Mouse (Mus musculus) gastrocnemius, postnatal 36 days (tissue): ENCODE measurements around the gene Itm2b. TPM values are rescaled to one million over a fixed set of nuclear protein-coding genes. Genes with fewer than 3 reads are reported as not detected.

ENCODE experiments used
- DNase-seq, 2 experiments: peaks; one replicate each; pipeline ENCODE4 v3.0.0; 2022
- intact Hi-C: fragments of 180-260 bp; cut with DNase I; formaldehyde crosslinking; loops from one replicate; pipeline ENCODE4 v1.15.1; 2025
- total RNA-seq, 2 experiments: library from RNA; stranded (reverse); gene quantifications; 2 replicates each; pipeline ENCODE4 v1.2.3; 2021

Gene Itm2b
- total RNA-seq, 2 experiments from 2014 or later = 262 to 264 TPM

GRCm38 (mm10) chr14:73326511-73326910 is 58.6 kb downstream of the Itm2b start:
- no peak for DNase-seq
- intact Hi-C loops = loop anchor here (5.0 kb wide), 1 partner anchor 41 kb away; no protein-coding TSS in a partner anchor

DNA sequence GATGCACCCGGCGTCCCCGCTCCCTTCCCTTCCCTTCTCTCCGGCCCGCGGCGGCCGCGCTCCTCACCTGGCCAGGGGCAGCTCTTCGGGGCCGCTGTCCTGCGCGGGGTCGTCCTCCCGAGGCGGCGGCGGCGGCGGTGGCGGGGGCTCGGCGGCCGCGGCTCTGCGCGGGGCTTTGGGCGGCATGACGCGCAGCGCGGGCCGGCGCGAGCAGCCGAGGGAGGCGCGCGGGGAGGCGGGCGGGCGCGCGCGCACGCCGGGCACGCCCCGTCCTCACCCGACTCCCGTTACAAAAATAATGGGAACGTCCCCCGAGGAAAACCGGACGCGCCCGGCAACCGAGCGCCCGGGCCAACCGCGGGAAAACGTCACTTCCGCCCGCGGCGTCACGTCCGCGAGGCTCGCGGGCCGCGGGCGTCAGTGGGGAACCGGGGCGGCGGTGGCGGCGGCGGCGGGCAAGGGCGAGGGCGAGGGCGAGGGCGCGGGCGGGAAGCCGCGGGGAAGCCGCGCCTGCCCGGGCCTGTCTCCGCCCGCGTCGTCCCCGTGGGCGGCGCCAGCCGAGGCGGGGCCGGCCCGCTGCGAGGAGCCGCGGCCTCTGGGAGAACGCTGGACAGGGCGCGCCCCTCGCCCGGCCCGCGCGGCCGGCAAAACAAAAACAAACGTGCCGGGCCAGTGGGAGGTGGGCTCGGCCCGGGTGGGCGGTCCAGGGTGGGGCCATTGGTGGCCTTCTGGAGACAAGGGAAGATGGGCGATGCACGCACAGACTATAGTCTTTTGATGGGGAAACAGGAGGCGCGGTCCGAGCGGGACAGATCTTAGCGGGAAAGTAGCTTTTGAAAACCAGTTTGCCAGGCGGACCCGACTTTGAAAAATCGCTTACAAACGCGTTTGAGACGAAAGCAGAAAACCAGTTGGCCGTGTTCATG is 59.4 kb downstream of the Itm2b start, which contains the start of gene Rb1:
TSS of gene Rb1 (minus strand) at position 367 of the 926 bp plus-strand sequence.
- intact Hi-C loops = loop anchor here (2.0 to 5.0 kb wide), 2 partner anchors 42 to 149 kb away; no protein-coding TSS in a partner anchor
- DNase-seq = peak; percentile 77 to 84

DNA sequence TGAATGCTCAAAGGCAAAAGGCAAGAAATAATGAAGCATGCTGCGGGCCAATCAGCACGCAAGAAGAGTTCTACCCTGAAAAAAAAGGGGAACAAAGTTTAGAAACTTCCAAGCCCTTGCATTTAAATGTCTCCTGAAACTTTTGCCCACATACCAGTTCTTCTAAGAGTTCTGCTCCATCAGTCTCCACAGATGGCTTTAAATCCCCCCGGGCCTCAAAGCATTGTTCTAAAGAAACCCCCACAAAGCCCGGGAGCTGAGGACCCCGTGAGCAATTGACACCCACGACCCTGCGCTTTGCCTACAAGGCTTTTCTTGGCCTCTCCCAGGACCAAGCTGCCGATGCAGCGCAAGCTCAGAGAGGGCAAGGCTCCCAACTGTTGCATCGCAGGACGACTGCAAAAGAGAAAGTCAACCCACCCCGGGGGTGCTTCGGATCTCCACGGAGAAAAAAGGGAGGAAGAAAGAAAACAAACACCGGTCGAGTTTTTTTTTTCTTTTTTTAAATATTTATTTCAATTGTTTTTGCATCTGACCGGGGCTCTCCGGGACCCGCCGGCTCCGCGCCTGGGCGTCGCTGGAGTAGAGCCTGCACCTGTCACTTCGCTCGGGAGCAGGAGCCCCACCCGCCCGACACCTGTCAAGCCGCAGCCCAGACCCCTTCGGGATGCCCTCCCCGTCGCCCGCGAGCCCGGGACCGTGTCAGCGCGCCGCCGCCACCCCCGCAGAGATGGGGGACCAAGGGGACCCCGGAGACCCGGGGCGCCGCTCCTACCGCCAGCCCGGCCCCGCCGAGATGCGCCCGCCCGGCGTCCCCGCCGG is 60.2 kb downstream of the Itm2b start:
- intact Hi-C loops = loop anchor here (2.0 to 5.0 kb wide), 2 partner anchors 42 to 150 kb away; no protein-coding TSS in a partner anchor
- peak; percentile 19 to 57 for DNase-seq

DNA sequence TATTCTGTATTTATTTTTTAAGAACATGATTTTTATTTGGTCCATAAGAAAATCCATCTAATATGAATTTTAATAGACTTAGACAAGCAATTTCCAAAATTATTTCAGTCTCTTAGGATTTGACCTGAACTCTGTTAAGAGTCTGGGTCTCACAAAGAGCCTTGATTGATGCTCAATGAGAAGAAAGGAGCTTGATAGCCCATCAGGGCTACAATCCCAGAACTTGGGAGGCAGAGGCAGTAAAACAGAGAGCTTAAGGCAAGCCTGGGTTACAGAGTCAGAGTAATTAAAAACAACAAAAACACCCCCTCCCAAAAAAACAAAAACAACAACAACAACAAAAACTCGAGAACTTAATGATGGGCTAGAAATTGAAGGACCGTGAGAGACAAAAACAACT is 61.1 kb downstream of the Itm2b start:
- no peak for DNase-seq
- intact Hi-C loops = loop anchor here (2.0 kb wide), 1 partner anchor 151 kb away; no protein-coding TSS in a partner anchor

DNA sequence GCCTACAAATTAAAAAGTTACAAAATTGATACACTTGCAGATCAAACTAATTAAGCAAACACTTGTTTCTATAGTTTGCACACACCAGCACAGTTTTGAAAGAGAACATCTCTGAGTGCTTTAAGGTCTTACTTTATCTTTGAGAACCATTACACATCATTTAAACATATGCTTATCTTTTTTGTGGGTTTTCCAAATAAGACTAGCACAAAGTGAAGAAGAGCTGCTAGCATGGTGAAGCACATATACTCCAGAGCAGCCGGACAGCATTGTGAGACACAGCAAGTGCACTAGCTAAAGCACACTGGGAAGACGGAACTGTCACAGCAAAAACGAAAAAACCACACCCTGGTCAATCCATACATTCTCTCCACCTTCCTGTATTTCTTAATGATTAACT is 62.9 kb downstream of the Itm2b start:
- intact Hi-C loops = no loop called here
- DNase-seq = no peak

DNA sequence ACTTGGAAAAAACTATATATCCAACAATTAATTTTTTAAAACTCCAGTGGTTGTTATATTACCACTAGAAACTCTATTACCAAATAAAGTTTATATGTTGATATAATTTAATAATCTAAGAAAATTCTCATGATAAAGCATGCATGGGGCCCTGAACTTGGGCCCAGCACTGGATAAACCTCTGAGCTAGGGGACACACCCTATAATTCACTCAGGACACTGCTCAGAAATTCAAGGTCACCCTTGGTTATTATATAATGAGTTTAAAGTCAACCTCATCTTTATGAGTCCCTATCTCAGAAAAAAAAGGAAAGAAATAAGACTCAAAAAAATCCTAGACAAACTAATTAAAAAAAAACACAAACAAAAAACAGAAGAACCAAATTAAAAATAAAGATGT is 68.2 kb downstream of the Itm2b start:
- intact Hi-C loops = no loop called here
- DNase-seq = no peak

DNA sequence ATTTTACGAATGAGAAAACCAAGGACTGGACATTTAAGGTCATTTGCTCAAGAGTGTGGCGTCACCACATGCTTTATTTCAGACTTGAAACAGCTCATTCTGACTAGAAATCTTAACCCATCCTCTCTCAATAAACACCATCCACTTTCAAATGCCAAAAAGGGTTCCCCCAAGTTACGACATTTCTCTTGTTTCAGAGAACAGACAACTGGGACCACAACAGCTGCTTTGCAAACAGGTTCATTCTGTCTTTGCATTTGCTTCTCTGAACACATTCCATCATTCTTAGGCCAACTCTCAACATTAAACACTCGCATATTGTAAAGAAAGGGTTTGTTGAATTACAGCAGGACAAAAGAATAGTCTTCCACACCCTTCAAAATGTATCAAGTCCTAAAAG is 71.2 kb downstream of the Itm2b start:
- DNase-seq = no peak
- intact Hi-C loops = no loop called here

GRCm38 (mm10) chr14:73313396-73313795 is 71.7 kb downstream of the Itm2b start:
- intact Hi-C loops = no loop called here
- no peak for DNase-seq

DNA sequence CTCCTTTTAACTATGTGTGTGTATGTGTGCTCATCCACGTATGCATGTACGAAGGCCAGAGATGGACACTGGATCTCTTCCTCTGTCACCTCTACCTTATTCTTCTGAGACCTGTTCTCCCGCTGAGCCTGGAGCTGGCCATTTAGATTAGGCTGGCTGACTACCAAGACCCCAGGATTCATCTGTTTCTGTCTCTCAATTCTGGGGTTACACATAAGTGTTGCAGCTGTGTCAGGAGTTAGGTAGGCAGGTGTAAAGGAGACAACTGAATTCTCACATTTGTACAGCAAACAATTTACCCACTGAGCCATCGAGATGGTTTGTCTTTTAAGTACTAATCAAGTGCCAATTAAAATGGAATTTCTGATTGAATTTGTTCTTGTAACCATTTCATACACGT is 72.2 kb downstream of the Itm2b start:
- intact Hi-C loops = no loop called here
- no peak for DNase-seq

Other genes starting within 250 kb of the Itm2b start
- gene Lpar6, start 147.4 kb downstream of the Itm2b start, total RNA-seq = 1 to 10 TPM in 1 of 2 experiments, under 1 TPM in 1; 0.99 to 1.4 TPM
- 10 to 100 TPM; 14.2 to 18.0 TPM for gene Rb1, start 59.5 kb downstream of the Itm2b start, total RNA-seq
- 10 to 100 TPM in 1 of 2 experiments, 1 to 10 TPM in 1; 9.3 to 11.8 TPM for gene Med4, start 124.7 kb upstream of the Itm2b start, total RNA-seq
- gene Sucla2, start 140.0 kb upstream of the Itm2b start, total RNA-seq = 100 to 1,000 TPM; 486 to 490 TPM
- gene Nudt15, start 163.0 kb upstream of the Itm2b start, total RNA-seq = 1 to 10 TPM; 6.1 to 6.4 TPM